Mouse (Mus musculus): ENCODE data around the gene Pgbd5. TPM values are rescaled to one million over a fixed set of nuclear protein-coding genes. Genes with fewer than 3 reads are reported as not detected.

Gene Pgbd5
- total RNA-seq, 1 experiment from 2014 or later = not detected

DNA sequence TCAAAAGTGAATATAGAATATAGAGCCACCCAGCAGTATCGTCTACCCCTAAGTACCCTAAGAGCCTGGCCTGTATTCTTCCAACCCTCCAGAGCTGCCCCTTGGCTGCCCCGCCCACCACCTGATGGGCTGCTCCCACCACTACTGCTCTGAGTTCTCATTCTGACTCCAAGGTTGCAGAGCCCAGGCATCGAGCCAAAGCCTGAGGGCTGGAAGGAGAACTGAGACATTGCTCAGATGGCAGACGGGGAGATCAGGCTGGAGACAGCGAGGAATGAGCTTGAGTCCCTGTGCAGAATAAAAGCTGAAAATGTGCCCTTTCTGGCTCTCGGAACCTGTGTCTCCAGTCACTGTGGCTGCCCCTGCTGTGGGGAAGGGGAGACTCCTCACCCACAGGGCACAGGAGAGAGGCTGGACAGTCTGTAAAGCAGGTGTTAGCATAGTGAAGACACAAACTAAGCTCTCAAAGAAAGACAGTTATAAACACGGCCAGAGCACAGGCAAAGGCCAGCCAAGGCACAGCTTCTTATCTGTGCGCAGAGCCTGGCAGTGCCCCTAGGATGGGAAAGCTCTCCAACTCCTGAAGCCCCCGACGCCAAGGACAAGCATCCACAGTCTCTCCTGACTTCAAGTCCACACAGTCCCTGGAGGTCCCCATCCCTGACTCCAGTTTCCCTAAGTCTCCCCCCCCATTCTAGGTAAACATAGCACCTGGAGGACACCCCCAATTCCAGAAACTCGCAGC, 42.0 kb downstream of the Pgbd5 start:
- ATAC-seq (ENCODE audit: extremely low read depth, insufficient number of reproducible peaks, low FRiP score, poor library complexity, severe bottlenecking) = no peak

DNA sequence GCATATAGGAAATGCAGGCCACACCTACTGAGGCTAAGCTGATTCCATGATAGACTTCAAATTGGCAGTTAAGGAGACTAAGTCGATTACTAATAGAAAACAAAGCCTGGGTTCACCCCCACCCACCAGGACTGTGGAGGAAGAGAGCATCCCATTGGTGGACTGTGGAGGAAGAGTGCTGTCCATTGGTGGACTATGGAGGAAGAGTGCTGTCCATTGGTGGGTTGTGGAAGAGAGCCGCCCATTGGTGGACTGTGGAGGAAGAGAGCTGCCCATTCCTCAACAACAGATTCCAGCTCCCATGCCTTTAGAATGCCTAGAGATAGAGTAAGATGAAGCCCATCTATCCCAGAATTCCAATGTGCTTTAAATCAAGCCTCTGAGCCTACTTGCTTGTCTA, 42.9 kb downstream of the Pgbd5 start:
- no peak for ATAC-seq (ENCODE audit: extremely low read depth, insufficient number of reproducible peaks, low FRiP score, poor library complexity, severe bottlenecking)

DNA sequence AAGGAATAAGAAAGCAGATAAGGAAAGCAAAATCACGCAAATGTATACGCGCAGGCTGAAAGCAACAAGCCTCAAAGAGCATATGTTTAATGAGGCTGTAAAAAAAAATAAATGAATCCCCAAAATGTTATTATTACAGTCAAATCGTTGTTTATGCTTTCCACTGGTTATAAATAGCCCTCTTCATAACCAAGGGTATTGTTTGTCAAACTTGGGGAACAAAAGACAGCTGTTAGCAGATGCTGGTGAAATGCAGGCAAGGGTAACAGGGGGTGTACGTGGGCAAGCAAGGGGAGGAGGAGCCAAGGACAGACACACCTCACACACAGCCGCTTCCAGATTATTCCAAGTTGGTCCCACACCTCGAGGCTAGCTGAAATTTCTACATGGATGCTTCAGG, 44.1 kb downstream of the Pgbd5 start:
- ATAC-seq (ENCODE audit: extremely low read depth, insufficient number of reproducible peaks, low FRiP score, poor library complexity, severe bottlenecking) = no peak

DNA sequence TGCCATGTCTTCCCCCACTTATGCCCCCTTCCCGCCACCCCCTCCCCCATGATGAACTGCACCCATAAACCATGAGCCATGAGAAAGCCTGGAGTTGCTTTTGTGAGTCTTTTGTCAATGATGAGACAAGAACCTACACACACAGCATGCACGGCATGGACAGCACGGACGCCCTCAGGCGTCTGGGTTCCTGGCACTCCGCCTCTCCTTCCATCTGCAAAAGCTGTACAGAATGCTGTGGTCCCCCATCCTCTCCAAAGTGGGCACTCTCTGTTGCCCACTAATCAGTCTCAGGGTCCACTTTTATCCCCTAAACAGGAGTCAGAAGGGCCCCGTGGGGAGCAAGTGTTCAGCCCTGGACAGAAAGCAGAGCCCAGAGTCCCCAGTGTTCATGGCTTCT, 44.5 kb downstream of the Pgbd5 start:
- no peak for ATAC-seq (ENCODE audit: extremely low read depth, insufficient number of reproducible peaks, low FRiP score, poor library complexity, severe bottlenecking)

DNA sequence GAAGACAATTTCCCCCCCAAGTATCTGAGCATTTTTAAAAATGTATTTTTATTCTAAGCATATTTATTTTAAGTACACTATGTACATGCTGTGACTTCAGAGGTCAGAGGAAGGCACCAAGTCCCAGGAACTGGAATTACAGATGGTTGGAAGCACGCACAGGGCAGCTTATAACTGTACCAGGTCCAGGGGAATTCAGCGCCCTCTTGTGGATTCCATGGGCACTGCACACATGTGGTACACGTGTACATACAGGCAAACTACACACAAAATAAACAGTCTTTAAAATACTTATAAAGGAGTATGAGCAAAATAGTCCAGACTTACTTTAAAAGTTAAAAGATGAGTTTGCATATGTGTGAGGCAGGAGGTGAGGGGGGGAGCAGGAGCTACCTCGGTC, 45.5 kb downstream of the Pgbd5 start:
- ATAC-seq (ENCODE audit: extremely low read depth, insufficient number of reproducible peaks, low FRiP score, poor library complexity, severe bottlenecking) = no peak

DNA sequence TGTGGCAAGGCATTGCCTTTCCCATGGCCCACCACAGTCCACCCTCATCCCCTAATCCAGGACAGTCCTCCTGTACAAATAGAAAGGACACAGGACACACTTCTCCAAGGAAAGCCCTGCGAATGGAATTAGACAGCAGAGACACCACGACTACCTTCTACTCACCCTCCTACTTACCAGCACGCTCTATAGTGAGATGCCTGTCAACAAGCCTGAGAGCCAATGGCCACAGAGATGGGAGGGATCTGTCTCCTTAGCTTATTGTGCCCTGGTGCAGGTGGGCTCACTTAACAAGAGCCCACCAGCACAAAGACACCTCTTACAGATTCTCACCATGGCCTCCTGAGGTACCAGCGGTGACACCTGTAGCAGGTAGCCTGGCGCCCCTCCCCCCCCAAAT, 46.4 kb downstream of the Pgbd5 start:
- no peak for ATAC-seq (ENCODE audit: extremely low read depth, insufficient number of reproducible peaks, low FRiP score, poor library complexity, severe bottlenecking)

DNA sequence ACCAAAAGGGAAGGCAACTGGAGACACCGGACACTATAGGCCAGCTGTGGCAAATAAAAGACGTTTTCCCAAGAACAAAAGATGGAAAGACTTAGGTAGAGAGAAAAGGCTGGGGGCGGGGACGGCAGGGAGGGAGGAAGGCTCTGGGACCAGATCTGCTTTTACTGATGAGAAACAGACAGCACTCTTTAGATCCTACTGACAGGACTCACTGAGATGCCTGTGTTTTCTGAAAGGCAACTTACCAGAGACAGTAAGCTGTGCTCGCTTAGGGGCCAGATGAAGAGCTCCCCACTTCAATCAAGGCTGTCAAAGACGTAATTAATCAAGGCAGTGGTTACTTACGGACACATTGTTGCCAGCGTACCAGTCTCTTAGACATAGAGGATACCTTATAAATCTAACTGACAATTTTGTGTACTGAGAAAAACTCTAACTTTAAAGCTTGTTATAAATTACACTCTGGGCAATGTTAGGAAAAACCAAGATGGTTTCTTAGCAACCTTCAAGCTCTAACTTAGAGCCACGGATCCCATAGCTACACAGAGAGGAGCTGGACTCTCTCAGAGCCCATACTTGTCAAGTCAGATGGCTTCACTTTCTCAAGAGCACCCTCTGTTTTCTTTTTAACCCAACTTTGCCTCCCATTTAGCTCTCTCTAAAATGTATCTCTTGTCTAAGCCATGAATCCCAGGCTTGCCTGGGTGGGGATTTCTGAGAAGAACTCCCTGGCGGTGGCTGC, 47.0 kb downstream of the Pgbd5 start:
- no peak for ATAC-seq (ENCODE audit: extremely low read depth, insufficient number of reproducible peaks, low FRiP score, poor library complexity, severe bottlenecking)

DNA sequence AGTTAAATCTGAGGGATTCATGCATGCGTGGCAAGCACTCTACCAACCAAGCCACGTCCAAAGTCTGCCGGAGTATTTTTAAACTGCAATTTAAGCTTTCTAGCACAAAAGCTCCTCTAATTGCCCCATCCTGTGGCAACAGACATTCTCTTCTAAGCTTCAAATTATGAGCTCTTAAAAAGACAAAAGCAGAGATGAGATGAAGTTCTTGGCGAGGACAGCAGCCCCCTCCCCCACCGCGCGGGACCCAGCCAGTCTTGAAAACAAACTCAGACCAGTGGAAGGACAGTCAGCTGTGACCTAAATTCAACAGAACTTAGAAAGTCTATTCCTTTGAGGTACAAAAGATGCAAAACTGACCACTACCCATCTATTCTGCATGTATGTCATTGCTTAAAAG, 48.3 kb downstream of the Pgbd5 start:
- no peak for ATAC-seq (ENCODE audit: extremely low read depth, insufficient number of reproducible peaks, low FRiP score, poor library complexity, severe bottlenecking)

DNA sequence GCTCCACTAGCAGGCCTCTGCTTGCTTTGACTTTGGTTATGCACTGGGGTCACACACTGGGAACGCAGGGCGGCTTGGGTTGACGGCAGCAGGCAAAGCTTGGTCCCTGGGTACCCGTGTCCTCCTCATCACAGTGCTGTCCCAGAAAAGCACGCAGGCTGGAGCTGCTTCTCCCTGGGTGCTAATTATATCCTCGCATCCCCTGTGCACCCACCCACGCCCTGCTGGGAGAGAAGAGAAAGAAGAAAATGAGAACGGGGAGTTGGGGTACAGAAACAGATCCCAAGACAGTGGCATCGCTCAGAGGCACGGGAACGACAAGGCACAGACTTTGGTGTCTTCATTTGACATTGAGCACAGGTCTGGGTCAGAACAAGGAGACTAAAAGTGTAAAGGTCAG, 50.0 kb downstream of the Pgbd5 start:
- ATAC-seq (ENCODE audit: extremely low read depth, insufficient number of reproducible peaks, low FRiP score, poor library complexity, severe bottlenecking) = no peak

DNA sequence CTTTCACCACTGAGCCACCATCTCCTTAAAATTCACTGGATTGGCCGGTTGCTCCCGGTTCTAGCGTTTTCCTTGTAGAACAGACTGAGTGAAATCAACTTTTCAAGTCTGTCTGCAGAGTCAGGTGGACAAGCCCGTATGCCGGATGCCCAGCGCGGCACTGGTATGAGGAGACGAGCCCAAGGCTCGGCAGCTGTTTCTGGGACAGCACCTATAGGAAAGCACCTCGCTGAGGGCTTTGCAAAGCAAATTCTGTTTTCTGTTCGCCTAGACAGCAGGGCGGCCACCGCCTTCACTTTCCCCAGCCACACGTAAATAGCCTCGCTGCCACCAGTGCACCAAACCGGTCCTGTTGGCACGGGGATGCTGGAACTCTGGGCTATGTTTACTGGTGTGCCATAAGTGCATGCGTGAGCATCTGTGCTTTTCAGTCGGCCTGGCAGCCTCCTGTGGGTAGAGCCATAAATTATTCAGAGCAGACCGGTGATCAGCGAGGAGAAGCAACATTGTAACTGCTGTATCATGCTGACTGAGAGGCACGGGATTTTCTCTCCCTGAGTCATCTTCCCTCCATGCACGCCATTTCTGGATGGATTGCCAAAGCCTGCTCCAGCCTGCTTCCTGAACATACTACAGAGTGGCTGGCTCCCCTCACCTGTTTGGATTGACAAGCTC, 53.1 kb downstream of the Pgbd5 start:
- no peak for ATAC-seq (ENCODE audit: extremely low read depth, insufficient number of reproducible peaks, low FRiP score, poor library complexity, severe bottlenecking)

DNA sequence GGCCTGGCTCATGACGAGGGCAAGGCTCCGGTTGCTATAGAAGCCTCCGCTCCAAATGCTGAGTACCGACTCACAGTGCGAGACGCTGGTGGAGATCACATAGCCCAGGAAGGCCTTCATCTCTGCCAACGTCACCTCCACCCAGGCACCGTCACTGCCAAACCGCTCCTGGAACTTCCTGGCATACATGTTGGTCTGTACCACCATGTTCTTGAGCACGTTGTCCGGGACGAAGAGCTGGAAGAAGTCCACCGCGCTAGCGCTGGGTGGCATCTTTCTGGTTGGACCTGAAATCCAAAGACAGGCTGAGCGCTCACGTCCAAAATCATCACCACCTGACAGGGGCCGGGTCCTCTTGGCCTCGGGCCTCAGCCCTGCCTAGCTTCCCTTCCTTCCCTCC, 55.1 kb downstream of the Pgbd5 start:
- no peak for ATAC-seq (ENCODE audit: extremely low read depth, insufficient number of reproducible peaks, low FRiP score, poor library complexity, severe bottlenecking)

DNA sequence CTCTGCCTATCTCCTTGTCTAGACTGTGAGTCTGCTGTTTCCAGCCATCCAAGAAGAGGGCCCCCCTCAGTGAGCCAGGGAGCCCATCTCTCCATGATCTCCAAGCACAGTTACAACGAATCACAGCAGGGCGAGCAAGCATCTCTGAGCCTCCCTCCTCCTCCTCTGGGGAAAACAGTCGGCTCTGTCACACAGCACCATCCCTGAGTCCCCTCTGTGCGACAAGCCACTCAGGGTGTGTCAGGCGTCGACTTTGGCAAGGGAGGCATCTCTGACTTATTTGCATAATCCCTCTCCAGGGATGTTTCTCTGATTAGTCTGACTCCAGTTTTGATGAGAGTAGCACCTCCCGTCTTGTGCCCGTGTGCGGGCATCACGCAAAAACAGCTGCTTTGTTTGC, 57.2 kb downstream of the Pgbd5 start:
- ATAC-seq (ENCODE audit: extremely low read depth, insufficient number of reproducible peaks, low FRiP score, poor library complexity, severe bottlenecking) = no peak

DNA sequence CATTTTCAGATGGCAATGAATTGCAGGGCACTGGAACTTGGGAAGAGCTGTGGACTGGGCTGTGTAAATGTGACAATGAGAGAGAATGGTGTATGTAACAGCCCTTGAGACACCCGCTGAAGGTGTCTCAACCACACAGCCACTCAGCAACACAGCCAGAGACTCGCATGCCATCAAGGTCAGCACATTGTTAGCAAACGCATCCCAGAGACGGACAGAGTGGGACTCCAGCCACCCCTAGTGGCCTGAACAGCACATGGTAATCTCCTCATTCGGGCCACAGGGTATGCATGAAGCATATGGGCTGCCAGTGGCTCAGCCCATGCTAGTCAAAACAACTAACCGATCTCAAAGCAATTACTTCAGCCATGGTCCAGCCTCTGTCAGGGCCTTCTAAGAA, 60.2 kb downstream of the Pgbd5 start:
- no peak for ATAC-seq (ENCODE audit: extremely low read depth, insufficient number of reproducible peaks, low FRiP score, poor library complexity, severe bottlenecking)

DNA sequence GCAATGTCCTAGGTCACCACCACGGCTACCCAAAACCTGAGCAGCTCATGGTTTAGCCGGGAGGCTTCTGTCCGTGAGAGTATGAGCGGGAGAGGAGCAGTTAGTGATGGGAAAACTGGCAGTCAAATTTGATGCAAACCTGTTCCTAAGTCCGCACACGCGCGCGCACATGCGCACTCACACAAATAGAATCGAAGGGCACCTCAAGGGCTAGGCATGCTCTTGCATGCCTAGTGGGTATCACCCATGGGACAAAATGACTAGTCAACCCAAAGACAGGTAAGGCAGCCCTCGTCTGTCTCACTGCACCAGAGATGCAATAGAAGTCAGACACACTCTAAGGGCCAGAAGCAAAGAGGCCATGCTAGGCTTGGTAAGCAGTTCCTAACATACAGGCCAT, 63.1 kb downstream of the Pgbd5 start:
- no peak for ATAC-seq (ENCODE audit: extremely low read depth, insufficient number of reproducible peaks, low FRiP score, poor library complexity, severe bottlenecking)

DNA sequence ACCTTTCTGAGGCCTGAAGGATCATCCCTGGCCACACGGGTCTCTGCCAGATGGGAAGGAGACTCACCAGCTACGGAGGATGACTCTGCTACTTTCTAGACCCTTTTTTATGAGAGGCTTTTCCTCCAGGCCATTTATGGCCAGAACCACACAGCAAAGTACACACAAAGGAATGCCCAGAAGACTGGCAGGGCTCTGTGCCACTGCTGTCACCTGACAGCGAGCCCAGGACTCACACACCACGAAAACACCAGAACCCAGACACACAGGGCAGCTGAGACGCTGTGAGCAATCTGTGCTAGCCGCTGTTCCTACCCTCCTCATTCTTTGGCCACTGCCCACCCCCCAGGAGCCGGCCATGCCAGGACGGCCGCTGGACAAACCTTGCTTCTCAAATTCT, 63.7 kb downstream of the Pgbd5 start:
- no peak for ATAC-seq (ENCODE audit: extremely low read depth, insufficient number of reproducible peaks, low FRiP score, poor library complexity, severe bottlenecking)

DNA sequence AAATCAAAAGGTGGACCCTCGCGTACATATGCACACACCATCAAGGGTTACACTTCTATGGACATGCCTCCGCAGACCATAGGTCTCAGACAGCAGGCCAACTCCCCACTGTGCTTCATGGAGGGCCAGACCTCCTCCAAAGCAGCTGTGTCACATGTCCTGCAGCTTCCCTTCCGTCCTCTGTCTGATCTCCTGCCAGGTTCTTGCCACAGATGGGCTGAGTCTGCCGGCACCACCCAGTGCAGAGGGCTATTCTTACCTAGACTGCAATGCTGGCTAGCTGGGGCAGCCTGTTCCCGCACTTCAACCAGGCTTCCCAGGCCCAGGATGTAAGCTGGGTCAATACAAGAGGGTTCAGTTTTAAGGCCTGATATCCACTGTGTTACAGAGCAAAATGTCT, 64.3 kb downstream of the Pgbd5 start:
- ATAC-seq (ENCODE audit: extremely low read depth, insufficient number of reproducible peaks, low FRiP score, poor library complexity, severe bottlenecking) = no peak

DNA sequence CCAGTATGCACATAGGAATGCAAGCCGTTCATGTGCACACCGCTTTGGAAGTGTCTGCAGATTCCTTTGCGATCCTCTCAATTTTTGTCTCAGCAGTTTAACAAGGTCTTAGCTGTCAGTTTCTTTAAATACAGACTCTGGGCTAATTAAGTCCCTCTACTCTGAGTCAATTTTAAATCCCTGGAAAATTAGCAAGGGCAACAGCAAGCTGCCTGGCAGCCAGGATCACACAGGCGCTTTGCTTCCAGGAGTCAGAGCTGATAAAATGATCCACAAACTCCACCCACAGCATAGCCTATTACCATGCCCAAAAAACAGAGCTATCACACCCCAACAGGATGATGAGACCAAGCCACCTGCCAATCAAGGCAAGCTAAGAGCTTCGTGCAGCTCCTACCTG, 65.7 kb downstream of the Pgbd5 start:
- no peak for ATAC-seq (ENCODE audit: extremely low read depth, insufficient number of reproducible peaks, low FRiP score, poor library complexity, severe bottlenecking)

DNA sequence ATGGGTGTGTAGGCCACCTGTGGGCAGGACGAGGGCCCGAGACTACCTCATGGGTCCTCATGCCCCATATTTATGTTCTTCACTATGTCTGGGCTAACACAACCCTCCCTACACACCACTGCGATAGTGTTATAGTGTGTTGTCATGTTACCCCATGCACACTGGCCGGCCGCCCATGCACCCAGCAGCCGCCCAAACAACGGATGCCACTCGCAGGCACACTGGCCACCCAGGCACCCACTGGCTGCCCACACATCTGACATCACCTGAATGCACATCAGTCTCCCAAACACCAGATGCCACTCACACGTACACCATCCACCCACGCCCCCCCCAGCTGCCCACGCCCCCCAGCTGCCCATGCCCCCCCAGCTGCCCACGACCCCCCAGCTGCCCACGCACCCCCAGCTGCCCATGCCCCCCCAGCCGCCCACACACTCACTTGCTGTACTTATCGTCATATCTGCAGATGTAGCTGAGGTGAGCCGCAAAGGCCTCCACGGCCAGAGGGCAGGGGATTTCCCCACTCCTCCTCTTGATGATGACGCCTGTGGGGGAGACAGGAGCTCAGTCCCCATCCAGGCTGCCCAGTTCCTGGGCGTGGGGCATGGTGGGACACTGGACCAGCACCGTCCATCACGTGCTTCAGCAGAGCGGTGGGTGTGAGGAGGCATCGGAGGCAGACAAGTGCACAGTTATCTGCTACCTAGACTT, 67.9 kb downstream of the Pgbd5 start:
- no peak for ATAC-seq (ENCODE audit: extremely low read depth, insufficient number of reproducible peaks, low FRiP score, poor library complexity, severe bottlenecking)

DNA sequence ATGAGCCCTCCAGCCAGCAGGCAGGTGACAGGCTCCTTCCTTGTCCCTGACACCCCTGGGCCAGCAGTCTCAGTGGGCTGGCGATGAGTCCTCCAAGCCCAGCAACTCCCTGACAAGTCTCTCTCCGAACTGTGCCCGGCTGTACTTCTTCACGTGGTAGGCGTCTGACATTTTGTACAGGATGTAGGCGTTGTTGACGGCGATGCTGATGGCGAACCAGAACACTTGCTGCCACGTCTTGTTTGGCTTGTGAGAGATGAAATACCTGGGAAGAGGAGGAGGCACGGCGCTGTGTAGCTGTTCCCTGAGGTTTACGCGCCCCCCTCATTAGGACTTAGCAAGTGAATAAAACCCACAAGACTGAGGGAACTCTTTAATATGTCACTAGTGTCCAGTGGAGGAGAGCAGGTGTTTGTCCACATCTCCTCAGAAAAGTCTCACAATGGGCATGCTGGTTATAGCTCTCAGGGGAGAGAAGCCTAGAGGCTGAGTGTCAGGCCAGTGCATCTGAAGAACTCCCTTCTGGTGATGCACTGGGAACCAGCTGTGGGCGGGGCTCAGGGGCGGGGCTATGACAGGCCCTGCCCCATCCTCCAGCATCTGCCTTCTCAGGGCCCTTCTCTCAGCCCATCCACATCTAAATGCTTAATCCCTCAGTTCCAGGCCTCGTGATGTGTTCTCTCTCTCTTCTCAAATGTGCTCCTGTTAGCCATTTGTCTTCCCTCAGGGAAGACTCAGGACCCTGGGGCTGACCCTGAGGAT, 68.9 kb downstream of the Pgbd5 start:
- ATAC-seq (ENCODE audit: extremely low read depth, insufficient number of reproducible peaks, low FRiP score, poor library complexity, severe bottlenecking) = no peak

Data from neutrophil, adult 5-6 weeks (primary cell).